Mouse (Mus musculus) ES-Bruce4 (cell line): ENCODE measurements at regions not wholly inside any gene's neighbourhood (a gene's known extent, or its start where the extent isn't known, plus 50 kb on each side); places are given as distances from the start of the nearest gene placed in this dataset.

Source experiments
- CTCF ChIP-seq: IDR thresholded peaks from one replicate; pipeline ENCODE4 v1.8.1; 2011; ENCODE audit warnings: low read depth, low read length
- EP300 ChIP-seq: IDR thresholded peaks from 2 replicates; pipeline ENCODE4 v1.6.1; 2011; ENCODE audit warnings: low read depth, low read length; ENCODE audit not compliant: insufficient read depth
- POLR2A ChIP-seq: IDR thresholded peaks from one replicate; pipeline ENCODE4 v1.8.1; 2011; ENCODE audit warnings: low read length; ENCODE audit not compliant: insufficient read depth

GRCm38 (mm10) chr16:57876857-57877256, 122.3 kb upstream of the Col8a1 start:
- TF ChIP-seq CTCF, result no peak
- TF ChIP-seq EP300, result no peak
- no peak for TF ChIP-seq POLR2A
